Mouse (Mus musculus) lung, adult 2 months (tissue): ENCODE measurements around the gene Tmem170.

Source experiments
- CTCF ChIP-seq: fragments of 200-500 bp; IDR thresholded peaks from 2 replicates; pipeline ENCODE4 v1.5.1; 2011; ENCODE audit warnings: mild to moderate bottlenecking, low read length, control low read depth; ENCODE audit not compliant: insufficient read depth
- POLR2A ChIP-seq: fragments of 200-500 bp; IDR thresholded peaks from 2 replicates; pipeline ENCODE4 v1.6.1; 2011; ENCODE audit warnings: low read depth, mild to moderate bottlenecking, control low read depth, low read length, borderline replicate concordance; ENCODE audit errors: extremely low read depth

- TF ChIP-seq POLR2A (no peak), CTCF (no peak)
These were observed 43.6 kb downstream of the Tmem170 start for GRCm38 (mm10) chr8:111832983-111833382.
